Mouse (Mus musculus) left cerebral cortex, adult 9 months (tissue): ENCODE measurements around the gene Sfxn3.

Experiments used
- DNase-seq, 2 experiments: peaks; one replicate each; pipeline ENCODE4 v3.0.0; 2022; ENCODE audit warnings: low spot score in 2 of 2

Sfxn3 gene

DNA sequence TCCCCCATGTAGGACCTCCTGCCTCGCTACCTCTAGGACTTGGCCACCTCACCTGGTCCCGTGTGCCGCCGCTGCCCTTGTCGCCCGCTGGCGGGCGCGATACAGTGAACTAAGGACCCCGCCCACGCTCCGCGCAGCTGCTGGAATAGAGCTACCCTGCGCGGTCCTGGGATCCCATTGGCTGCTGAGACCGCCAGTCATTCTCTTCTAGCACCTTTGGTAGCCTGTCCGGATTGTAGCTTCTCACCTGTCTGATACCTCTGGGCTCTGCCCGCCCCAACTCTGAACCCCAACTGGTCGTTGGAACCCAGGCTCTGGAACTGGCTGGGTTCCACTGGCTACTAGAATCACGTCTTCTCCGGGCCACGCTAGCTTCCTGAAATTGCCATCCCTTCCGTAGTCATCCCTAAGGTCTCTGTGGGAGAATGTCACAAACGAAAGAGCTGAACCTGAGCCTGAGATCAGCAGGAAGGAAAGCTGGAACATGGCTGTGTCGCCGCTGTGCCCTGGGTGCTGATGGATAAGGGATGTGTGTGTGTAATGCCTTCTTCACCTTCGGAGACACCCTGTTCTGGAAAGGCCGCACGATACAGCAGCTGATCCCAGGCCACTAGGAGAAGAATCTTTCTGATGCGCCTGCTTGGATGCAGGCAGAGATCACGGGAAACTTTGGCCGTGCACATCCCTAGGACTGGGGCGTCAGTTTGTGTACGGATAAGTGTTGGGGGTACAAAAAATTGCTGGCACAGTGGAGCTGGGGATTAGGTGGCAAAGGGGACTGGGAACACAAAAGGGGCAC is 581 bp upstream of the Sfxn3 start:
- peak; percentile 84 to 89 for DNase-seq

DNA sequence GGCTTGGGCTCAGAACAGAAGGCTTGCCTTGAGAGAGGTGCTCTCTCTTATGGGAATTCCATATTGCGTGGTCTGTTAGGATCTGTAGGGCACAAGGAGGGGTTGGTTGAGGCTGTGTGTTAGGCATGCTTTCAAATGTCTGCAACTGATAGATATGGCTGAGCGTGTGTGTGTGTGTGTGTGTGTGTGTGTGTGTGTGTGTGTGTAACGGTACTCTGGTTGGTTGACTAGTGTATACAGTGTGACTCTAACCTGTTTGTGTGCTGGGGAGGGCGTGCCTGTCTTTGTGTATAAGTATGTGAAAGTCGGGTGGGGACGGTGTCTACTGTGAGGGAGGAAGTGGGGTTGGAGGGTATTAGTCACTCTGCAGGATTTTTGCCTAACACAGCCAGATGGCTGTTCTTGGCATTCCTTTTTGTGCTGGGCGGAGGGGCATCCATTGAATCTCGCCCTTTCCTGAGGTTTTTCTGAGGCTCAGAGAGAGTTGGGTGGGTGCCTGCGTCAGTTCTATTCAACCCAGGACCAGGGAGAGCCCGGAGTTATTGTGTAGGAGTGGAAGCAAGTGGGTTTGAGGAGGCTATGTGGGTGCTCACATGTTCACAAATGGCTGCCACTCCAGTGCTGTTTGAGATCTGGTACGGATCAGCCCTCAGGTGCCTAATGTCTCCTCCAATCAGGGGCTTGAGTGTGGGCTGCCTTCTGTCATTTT is 786 bp downstream of the Sfxn3 start:
- peak; percentile 87 to 92 for DNase-seq

DNA sequence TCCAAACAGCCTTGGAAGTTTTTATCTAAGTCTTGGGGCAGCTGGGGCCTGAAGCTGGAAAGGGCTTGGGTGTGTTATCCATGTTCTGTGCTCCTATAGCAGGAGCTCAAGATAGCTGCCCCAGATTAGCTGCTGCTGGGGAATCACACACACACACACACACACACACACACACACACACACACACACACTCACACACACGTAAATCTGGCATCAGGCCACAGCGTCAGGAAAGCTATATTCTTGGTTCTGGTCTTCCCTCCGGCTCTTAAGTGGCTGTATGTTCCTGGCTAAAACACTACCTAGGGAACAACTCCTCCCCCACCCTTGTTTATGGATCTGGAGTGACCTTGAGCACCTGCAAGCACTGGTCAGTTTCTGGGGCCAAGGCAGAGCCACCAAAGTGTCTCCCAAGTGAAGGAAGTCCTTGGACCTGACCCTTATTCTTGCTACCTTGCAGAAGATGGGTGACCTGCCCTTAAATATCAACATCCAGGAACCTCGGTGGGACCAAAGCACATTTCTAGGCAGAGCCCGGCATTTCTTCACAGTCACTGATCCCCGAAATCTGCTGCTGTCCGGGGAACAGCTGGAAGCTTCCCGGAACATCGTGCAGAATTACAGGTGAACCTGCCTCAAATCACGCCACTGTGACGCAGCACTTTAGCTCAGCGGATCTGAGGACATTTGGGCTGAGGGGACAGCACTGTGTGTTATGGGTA is 1.5 kb downstream of the Sfxn3 start:
- DNase-seq, result no peak

DNA sequence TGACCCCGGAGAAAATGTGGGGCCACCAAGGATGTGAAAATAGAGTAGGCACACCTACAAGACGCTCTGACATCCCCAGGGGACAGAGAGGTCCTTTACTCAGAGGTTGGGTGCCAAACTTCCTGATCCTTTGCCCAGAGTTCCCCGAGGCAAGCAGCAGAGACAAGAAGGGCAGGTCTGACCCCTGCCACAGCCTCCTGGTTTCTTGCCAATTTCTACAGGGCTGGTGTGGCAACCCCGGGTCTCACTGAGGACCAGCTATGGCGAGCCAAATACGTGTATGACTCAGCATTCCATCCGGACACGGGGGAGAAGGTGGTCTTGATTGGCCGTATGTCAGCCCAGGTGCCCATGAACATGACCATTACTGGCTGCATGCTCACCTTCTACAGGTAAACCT is 2.2 kb downstream of the Sfxn3 start:
- no peak for DNase-seq

DNA sequence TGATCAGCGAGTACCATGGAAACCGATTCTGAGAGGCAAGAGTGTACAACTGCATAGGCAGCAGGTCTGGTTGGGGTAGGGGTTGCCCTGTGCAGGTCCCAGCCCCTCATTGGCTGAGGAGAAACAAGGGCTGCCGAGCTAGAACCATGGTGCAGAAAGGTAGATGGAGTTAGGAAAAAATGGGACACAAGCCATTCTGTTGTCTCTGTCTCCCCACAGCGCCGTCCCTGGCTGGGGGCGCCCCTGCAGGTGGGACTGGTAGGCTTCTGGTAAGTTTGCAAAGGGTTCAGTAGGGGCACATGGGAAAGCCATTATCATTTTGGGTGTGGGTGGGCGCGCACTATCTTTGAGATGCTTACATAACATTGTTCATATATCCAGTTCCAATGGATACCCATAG is 6.1 kb downstream of the Sfxn3 start:
- DNase-seq, result no peak

DNA sequence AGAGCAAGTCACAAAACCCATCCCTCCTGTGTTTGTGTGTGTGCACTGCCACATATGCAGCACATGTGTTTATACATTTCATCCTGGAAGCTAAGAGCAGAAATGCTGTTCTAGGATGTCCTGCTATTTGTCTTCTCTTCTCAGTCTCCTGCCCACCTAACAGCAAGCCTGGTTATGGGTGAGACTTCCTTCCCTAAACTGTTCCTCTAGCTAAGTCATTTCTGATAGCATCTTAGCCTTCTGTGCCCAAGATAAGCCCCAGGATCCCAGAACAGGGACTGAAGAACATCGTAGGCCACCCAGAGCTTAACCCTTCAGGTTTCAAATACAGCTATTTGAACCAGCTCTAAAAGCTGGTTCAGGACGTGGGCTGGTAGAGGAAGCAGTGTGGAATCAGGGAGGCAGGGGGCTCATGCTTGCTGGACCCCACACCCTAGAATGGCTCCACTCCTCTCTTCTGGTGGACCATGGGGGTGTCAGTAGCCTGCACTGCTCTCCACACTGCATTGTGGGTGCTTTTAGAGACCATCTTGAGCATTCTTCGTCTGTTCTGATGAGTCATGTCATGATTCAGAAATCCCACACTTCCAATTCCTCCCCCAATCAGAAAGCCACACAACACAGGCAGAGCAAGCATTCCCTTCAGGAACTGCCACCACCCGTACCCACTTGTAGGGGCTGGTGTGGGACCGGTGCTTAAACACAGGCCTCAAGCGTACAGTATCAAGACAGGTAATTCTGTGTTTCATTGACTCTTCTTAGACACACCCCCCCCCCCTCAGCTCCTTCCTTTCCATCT is 7.8 kb downstream of the Sfxn3 start:
- DNase-seq, result no peak

DNA sequence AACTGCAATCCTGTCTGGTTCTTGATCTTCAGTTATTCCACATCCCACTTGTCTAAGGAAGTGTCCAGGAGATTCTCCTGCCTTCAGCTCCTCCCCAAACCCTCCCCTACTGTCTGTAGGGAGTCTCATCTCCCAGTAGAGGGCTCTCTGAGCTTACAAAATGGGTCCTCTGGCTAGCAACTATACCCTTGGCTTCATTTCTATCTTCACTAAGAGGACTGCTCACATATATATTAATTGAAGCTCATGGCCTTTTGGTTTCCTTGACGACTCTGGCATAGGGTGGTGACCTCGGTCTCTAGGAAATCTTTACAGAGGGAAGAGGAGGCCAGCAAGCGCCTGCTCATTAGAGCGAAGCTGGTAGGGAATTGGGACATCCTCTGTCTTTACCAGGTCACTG is 9.1 kb downstream of the Sfxn3 start:
- DNase-seq, result peak in 1 of 2 experiments; percentile 67

DNA sequence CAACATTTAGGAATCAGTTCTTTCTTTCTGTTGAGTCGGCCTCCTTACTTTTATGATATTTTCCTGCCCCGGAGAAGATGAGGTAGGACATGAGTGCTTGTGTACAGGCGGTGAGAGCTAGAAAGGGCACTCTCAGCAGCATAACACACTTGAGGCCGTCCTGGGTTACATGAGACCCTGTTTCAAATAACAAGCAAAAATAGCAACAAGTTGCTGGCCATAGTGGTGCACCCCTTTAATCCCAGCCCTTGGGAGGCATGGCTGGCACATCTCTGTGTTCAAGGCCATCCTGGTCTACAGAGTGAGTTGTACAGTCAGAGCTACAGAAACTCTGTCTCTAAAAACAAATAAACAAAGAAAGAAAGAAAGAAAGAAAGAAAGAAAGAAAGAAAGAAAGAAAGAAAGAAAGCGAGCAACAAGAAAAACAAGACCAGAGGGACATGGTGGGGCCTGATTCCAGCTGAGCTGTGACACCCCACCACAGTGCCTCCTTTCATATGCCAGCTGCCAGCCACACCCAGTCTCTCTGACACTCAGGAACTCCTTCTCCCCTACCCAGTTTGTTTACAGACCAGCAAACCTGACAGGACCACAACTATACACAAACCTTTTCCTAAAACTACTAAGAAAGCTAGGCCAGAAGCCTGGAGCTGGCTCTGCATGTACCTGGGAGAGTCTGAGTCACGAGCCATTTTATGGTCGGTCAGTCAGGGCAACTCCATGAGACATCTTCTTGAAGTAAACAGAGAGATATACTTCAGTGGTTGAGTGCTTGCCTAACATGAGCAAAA is 9.8 kb downstream of the Sfxn3 start:
- no peak for DNase-seq

DNA sequence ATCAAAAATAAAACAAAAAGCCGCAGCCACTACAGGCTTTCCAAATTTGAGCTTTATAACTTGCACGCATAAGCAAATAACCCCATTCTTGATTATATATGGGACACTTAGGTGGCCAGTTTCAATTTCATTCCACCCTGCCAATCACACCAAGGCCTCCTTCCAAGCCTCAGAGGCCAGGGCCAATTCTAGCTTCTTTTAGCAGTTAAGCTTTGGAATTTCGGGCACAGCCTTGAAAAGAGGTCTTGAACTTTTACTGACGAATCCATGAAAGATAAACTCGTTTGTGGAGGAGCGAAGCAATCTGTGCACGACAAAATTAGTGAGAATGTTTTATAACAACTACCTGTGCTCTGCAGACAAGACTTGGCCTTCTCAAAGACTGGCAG is 10.4 kb downstream of the Sfxn3 start:
- DNase-seq, result no peak

DNA sequence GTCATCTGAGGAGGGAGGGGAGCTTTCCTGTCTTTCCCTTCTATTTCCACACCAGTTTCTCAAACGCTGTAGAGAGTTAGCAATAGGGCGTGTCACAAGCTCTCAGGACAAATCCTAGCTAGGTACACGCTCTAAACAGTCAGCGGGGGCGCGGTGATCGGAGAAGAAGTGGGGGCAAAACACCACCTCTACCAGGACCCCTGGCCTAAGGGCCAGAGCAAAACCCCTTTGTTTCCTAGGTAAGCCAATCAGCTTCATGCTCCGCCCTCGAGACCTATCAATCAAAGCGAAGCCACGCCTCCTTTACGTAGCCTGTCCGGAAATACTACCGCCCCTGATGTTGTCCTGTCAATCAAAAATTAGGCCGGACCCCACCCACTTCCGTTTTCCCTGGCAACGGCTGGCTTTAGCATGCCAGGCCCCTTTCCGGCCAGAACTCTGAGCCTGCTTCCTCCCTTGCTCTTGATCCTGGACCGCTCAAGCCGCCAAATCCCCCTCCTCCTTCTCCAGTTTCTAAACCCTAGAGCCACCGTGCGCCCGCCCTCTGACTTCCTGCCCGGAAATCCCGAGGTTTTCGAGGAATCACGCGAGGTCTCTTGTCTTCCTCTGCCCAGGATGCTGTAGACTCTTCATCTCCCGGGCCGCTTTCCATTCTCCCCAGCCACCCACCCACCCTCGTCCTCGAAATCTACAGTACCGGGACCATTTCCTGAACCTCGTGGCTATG is 11.0 kb downstream of the Sfxn3 start:
- DNase-seq, result peak; percentile 84 to 94

DNA sequence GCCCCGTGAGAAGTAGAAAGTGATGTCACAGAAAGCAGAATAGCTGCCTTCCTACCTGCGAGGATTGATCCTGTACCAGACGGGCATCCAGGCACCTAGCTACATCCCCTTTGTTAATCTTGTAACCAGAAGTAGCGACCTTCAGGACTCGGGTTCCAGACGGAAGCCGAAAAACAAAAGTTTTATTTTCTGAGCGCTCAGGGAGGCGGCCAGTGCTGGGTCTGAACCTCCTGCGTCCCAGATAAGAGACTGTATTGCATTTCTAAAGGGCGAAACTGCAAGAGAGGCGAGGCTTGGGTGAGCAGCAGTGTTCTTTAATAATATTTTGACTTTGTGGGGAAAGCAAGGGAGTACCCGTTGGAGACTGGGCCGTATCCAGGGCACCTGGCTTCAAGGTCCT is 11.5 kb downstream of the Sfxn3 start:
- DNase-seq, result no peak

DNA sequence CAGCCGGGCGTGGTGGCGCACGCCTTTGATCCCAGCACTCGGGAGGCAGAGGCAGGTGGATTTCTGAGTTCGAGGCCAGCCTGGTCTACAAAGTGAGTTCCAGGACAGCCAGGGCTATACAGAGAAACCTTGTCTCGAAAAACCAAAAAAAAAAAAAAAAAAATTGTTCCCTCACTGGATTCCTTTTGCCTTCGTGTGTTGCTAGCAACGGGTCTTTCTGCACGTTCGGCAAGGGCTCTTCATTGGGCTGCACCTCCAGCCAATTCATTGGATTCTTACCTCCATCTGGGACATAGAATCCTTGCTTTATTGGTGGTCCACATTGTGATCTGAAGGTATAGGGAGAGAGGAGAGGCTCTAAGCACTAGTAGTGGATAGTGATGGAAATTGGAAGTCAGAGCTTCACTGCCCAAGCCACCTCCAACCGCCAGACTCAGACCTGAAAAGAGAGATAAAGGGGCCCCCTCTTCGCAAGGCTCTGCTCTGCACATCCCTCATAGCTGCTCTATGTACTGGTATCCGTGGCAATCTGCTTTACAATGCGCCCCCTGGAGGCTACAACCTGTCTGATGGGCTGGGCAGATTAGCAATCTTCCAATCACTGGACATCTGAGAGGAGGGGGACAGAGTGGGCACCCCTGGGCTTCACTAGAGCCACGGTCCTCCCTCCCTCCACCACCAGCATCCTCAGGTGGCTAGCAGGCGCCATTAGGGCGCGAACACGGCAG is 16.4 kb downstream of the Sfxn3 start:
- peak in 1 of 2 experiments; percentile 66 for DNase-seq

DNA sequence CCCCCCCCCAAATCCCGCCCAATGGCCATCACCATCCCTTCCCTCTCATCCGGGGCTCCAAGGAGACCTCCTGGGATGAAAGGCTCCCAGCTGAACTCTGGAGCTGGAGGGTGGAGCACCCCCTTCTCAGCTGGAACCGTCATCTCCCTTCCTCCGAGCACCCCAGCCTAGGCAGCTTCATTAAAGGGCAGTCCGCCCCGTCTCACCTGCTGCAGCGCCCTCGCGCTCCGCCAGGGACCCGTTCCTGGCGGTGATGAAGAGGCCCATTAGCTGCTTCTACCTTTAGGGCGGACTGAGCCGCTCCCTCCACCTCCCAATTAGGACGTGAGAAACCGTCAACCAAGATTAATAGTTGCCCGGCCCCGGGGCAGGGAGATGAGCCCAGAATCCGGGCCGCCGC is 17.9 kb downstream of the Sfxn3 start:
- DNase-seq, result no peak

DNA sequence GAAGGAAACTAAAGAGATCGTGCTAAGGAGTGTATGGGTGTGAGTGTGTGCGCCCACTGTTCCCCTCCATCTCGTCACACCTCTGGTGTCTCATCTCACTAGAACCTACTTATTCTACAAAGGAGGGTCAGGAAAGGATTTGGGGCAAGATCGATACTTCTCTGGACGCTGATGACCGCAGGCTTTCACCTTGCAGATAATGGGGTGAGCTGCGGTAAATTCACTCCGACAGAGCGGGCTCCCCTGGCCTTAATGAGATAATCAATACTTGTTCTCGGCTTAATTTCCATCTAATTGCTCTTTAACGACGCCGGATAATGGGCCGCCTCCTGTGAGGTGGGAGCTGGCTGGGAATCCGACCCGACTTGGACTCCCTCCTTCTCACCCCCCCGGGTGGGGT is 19.9 kb downstream of the Sfxn3 start:
- DNase-seq, result no peak

DNA sequence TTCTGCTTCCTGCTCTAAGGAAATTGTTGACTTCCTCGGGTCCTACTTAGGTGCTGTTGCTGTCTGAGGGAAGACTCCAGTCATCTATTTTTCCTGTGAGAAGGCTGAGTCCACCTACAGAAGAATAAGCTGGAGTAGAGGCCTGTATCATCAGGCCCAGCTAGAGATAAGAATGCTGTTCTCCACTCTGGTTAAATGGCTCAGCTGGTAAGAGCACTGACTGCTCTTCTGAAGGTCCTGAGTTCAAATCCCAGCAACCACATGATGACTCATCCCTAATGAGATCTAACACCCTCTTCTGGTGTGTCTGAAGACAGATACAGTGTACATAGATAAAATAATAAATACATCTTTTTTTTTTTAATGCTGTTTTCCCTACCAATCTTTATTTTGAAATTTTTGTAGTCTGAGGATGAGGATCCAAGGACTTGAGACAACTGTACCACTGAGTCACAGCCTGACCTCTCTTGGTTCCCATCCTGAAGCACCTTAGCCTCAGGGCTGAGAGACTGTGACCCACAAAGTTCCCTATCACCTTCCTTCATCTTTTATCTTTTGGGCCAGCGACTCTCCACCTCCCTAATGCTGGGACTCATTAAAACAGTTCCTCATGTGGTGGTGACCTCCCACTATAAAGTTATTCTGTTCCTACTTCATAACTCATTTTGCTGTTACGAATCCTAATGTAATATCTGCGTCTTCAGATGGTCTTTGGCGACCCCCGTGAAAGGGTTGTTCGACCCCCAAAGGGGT is 20.6 kb downstream of the Sfxn3 start:
- DNase-seq, result no peak

DNA sequence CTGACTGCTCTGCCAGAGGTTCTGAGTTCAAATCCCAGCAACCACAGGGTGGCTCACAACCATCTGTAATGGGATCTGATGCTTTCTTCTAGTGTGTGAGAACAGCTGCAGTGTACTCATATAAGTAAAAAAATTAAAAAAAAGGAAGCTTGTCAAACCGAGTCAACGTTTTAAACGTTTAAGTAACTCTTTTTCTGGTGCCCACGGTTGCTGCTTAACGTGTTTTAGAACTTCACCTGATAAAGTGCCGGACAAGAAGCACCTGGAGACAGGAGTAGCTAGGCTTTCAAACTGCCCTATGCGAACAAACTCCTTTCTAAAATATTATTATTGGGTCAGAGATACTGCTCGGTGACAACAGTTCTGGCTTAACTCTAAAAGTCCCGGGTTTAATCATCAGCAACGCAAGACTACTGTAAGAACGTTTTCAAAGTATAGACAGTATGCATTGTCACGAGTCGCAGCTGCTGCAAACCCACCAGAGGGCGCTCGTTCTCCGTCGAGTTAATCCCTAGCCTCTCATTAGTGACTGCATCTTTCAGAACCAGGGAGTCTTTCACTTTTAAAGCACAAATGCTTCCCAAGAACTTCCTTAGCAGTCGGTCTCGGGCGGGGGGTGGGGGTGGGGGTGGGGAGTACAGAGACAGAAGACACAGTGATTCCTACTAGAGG is 26.7 kb downstream of the Sfxn3 start:
- DNase-seq, result peak in 1 of 2 experiments; percentile 80

DNA sequence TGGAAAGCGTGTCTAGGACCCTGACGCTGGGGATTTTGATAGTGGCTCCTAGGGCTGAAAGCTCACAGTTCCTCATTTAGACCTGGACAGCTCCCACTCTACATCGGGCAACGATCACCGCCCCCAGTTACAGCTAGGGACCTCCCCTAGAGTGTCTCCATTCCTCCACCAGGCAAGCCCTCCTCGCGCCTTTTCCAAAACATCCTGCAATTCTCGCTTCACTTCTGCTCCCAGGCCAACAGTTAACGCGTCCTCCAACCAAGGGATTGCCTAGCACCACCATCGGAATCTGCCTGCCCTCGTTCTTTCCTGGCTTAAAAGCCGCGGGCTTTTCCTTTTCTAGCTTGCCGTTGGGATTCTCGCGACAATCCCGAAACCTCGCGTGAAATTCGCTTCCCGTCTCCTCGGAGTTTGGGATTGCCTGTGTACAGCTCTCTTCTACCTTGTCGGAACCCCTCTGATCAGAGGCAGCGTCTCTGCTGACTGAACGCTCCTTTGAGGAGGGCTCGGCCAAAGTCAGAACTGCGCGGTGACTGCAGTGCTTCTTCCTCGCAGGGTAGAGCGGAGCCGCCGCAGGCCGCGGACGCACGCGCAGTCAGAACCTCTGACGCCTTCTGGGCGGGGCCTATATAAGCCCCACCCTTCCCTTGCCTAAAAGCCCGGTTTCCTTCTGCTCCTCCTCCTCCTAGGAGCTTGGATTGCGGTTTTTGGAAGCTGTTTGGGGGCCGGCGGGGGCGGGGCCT is 27.4 kb downstream of the Sfxn3 start, which contains the start of gene Kazald1:
TSS of gene Kazald1 (plus strand) at position 662 of the 743 bp plus-strand sequence.
- peak; percentile 85 to 94 for DNase-seq
